Mouse (Mus musculus): Measurements from ENCODE around the gene Faap20. TPM values are rescaled to one million over a fixed set of nuclear protein-coding genes. Genes with fewer than 3 reads are reported as not detected.

Faap20 gene
- total RNA-seq, 2 experiments from 2014 or later, result 14.0 to 25.0 TPM

DNA sequence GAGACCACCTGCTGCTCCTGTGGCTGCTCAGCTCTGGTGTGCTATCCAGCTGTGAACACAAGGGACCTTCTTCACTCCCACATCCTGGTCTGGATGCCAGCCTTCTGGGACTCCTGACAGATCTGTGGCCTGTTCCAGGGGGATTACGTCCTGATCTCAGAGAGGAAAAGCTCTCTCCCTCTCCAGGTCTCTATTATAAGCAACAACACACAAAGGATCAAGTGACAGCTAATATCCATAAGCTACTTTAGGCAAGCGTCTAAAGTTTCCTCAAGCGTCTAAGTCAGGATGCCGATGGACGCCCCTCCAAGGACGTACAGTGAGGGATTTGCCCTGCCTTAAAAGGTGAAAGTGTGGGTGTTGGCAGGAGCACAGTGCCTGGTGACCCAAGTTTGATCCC lies 32.6 kb downstream of the Faap20 start:
- ATAC-seq (replicated peaks; ENCODE audit: poor library complexity, severe bottlenecking), result no peak

DNA sequence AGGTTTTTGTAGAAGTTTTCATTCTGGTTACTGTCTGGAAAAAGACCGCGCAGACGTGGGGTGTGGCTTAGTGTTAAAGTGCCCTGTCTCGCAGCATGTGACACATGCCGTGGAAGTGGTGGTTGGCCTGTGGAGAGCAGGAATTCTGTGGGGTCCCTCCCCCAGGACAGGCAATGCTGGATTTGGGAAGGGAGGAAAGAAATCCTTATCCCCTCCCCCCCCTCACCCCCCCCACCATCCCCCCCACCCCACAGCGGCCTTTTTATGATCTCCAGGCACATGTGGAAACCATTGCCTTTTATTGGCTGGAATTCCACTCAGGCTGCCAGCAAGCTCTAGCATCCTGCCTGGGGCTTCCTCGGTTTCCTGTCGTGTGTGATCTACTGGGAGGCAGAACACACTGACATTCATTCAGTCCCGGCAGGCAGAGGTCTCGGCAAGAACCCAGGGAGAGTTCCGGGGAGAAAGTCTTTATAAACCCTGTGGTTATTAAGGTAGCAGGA lies 33.5 kb downstream of the Faap20 start:
- ATAC-seq (replicated peaks; ENCODE audit: poor library complexity, severe bottlenecking), result no peak

DNA sequence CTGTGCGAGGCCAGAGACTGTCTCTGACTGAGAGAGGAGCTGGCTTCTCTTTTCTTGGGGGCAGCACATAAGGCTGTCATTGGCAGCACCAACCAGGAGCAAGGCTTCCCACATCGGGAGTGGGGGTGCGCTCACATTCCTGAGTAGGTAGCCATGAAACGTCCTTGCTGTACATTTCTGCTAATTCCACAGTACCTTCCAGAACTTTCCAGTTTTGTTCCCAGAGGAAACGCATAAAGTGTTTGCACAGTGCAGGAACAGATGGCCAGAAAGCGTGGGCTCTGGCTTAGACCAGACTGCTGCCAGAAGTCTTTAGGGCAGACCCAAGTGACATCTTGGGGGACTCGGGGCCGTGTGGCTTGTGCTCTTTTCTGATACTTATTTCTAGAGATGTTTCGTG lies 34.0 kb downstream of the Faap20 start:
- ATAC-seq (replicated peaks; ENCODE audit: poor library complexity, severe bottlenecking), result no peak

GRCm38 (mm10) chr4:155284521-155285379 lies 35.1 kb downstream of the Faap20 start:
- ATAC-seq (replicated peaks; ENCODE audit: poor library complexity, severe bottlenecking), result no peak

DNA sequence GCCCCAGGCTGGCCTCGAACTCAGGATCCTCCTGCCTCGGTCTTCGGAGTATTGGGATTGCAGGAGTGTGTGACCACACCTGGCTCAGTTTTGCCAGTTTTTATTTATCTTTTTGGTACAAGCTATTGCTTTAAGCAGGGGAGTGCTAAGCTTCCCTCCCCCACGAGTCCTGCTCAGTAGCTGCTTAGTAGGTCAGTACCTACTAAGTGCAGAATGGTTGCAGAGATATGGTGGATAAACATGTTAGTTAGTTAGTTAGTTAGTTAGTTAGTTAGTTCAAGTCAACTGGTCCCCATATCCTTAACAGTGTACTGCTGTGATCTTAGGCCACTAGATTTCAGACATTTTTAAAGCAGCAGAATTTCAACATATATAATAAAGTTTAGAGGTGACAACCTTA lies 36.5 kb downstream of the Faap20 start:
- ATAC-seq (replicated peaks; ENCODE audit: poor library complexity, severe bottlenecking), result no peak

DNA sequence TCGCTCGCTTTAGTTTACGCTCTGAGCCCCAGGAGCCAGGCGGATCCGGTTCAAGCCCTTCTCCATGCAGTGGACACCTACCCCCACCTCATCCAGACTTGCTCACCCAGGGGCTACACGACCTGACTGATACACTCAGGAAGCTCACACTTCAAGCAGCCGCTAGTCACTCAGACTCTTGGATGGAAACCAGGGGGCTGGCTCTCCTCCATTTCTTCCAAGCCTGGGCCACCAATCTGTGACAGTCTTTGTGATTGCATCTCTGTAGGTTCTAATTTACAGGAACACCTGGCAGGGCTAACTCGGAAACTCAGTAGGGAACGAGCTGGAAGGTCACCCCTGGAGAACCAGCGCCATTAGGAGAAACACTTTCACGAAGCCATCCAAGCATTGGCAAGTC lies 38.1 kb downstream of the Faap20 start:
- ATAC-seq (replicated peaks; ENCODE audit: poor library complexity, severe bottlenecking), result no peak

DNA sequence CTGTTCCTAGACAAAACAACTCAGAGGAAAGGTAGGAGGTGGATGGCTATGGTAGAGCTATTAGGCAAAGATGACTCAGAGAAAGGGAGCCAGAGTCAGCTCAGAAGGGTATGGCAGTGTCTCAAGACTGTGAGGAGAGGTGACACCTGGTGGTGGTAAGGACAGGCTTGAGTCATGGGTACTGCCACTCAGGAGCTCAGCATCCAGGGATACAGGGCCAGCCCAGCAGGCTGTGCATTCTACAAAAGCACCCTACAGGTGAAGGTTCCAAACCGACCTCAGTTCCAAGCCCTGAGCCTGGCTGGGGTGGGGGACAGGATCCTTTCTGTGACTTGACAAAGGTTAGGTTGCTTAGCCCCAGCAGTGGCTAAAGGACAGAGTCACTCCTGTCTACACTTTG lies 39.0 kb downstream of the Faap20 start:
- no peak for ATAC-seq (replicated peaks; ENCODE audit: poor library complexity, severe bottlenecking)

DNA sequence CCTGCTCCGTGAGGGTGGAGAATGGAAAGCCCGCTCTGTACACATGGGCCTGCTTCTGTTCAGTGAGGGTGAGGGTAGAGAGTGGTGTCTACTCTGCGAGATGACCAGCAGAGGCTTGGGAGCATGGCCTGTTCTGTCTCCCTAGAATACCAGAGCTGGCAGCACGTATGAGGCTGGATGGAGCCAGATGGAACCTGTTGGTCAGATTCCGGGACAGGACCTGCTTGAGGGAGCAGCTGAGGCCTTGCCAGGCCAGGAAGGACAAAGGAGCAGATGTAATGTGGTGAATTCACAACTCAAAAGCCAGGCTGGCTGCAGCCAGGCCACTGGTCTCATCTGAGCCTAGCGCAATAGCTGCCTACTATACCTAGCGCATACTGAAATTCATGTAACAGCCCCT lies 40.4 kb downstream of the Faap20 start:
- ATAC-seq (replicated peaks; ENCODE audit: poor library complexity, severe bottlenecking), result no peak

DNA sequence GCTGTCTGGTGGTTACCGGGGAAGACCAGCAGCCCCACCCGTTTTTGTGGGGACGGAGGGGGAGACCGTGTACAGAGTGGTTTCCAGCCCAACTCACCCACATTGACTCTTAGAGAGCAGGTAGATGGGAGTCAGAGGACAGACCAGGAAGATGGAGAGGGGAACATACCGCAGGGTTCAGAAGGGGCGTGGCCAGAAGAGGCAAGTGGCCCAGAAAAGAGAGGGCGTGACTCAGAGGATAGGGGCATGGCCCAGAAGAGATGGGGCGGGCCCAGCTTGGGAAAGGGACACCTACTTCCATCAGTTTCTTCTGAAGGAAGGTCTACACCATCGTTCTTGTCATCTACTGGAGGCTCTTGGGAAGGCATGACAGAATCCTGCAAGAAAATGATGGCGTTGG lies 43.3 kb downstream of the Faap20 start:
- ATAC-seq (replicated peaks; ENCODE audit: poor library complexity, severe bottlenecking), result no peak

DNA sequence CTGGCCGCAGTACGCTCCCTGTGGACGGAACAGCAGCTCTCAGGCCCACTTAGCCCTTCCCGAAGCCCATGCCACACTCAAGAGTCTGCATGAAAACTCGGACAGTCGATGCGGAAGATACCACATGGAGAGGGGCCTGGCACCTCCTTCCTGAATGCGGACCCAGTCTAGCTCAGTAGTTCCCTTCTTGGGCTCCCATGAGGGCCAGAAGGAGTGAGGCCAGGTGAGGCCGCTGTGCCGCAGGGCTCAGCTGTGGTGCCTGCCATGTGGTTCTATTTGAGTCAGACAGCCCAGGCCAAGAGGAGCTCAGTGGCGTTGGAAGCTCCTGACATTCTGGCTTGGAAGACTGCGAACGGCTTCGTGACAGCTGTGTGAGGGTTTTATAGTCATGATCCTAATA lies 44.8 kb downstream of the Faap20 start:
- no peak for ATAC-seq (replicated peaks; ENCODE audit: poor library complexity, severe bottlenecking)

- no peak for ATAC-seq (replicated peaks; ENCODE audit: poor library complexity, severe bottlenecking)
Observed at GRCm38 (mm10) chr4:155295026-155295590, 45.5 kb downstream of the Faap20 start.

GRCm38 (mm10) chr4:155295996-155296395 lies 46.4 kb downstream of the Faap20 start:
- no peak for ATAC-seq (replicated peaks; ENCODE audit: poor library complexity, severe bottlenecking)

- no peak for ATAC-seq (replicated peaks; ENCODE audit: poor library complexity, severe bottlenecking)
Observed at GRCm38 (mm10) chr4:155297057-155297456, 47.5 kb downstream of the Faap20 start.

- no peak for ATAC-seq (replicated peaks; ENCODE audit: poor library complexity, severe bottlenecking)
Observed at GRCm38 (mm10) chr4:155298826-155299225, 49.2 kb downstream of the Faap20 start.

GRCm38 (mm10) chr4:155300421-155301097 lies 51.0 kb downstream of the Faap20 start:
- ATAC-seq (replicated peaks; ENCODE audit: poor library complexity, severe bottlenecking), result no peak

DNA sequence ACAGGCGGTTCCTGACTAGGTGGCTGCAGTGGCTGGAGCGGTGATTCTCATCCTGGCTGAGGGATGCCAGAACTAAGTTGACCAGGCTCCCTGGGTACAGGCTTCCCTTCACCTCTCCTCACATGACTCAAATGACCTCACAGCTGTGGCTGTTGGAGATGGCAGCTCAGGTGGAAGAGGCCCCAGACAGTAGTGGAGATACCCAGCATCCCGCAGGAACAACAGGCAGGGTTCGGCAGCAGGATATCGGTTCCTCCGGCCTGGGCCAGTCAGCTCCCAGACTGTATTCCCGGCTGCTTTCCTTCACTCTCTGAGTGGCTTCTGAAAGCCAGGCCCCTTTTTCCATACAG lies 51.5 kb downstream of the Faap20 start:
- no peak for ATAC-seq (replicated peaks; ENCODE audit: poor library complexity, severe bottlenecking)

- ATAC-seq (replicated peaks; ENCODE audit: poor library complexity, severe bottlenecking), result no peak
Observed at GRCm38 (mm10) chr4:155301965-155302364, 52.4 kb downstream of the Faap20 start.

DNA sequence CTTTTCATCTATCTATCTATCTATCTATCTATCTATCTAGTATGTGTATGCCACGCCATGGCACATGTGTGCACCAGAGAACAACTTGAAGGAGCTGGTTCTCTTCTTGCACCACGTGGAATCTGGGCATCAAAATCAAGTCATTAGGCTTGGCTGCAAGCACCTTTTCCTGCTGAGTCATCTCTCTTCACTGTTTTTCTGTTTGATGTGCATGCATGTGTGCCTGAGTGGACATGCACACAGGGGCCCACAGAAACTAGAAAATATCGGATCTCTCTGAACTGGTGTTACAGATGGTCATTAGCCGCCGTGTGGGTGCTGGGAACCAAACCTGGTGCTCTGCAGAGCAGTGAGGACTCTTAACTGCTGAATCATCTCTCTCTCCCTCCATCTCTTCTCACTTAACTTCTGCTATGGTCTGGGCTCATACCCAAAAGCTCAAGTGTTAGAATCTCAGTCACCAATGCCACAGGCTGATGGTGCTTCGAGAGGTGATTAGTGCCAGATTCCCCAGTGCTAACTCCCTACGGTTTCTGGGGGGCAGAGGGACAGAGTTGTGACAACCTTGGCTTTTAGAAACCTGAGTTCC lies 55.0 kb downstream of the Faap20 start:
- no peak for ATAC-seq (replicated peaks; ENCODE audit: poor library complexity, severe bottlenecking)

DNA sequence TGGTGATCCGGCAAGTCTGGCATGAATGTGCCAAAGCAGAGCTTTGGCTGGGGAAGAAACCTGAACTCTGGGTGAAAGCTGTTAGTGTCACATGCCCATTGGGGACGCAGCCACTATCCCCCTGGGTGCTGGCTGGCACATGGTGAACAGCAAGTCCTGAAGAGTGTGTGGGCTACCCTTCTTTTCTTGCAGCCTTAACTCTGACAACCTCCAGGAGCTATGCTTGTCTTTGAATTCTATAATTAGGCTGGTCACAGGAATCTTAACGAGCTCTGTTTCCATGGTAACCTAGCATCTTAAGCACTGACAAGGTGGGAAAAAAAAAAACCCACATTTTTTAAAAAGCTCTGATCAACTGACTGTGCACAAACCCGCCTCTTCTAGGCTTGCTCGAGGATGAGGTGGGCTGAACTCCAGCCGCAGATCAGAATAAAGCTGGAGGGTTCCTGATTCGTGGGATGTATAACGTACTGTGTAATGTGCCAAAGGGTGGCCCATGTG lies 56.0 kb downstream of the Faap20 start:
- ATAC-seq (replicated peaks; ENCODE audit: poor library complexity, severe bottlenecking), result no peak

All from granulocyte monocyte progenitor cell, adult 5-6 weeks (primary cell).